Mouse (Mus musculus) forebrain, postnatal 0 days (tissue): ENCODE measurements around the gene Lrr1. TPM values are rescaled to one million over a fixed set of nuclear protein-coding genes. Genes with fewer than 3 reads are reported as not detected.
"Not testable (repeated sequence)": the region's sequence is repeated elsewhere in the genome, so short reads cannot be mapped to it uniquely, and the experiment has no call there.

Experiments used
- ATAC-seq: fragments of 200-750 bp; cut with Nextera tagmentation; 2 replicates; pipeline ENCODE4 v1.8.0; 2017; ENCODE audit warnings: mild to moderate bottlenecking, moderate library complexity
- DNase-seq: peaks from one replicate; pipeline ENCODE4 v3.0.0-alpha.2; 2015
- H3K27ac ChIP-seq: fragments of 300-500 bp; sonication (generic); 2 replicates; pipeline ENCODE4 v1.5.1; 2014; ENCODE audit warnings: low read depth, mild to moderate bottlenecking, antibody characterized with exemption, low read length, moderate library complexity, mixed read lengths
- H3K27me3 ChIP-seq: fragments of 300-500 bp; sonication (generic); 2 replicates; pipeline ENCODE4 v1.6.1; 2014; ENCODE audit warnings: mild to moderate bottlenecking, low read length, mixed read lengths; ENCODE audit not compliant: insufficient read depth
- H3K36me3 ChIP-seq: fragments of 300-500 bp; sonication (generic); 2 replicates; pipeline ENCODE4 v1.6.1; 2014; ENCODE audit warnings: mild to moderate bottlenecking, moderate library complexity; ENCODE audit not compliant: insufficient read depth
- H3K4me1 ChIP-seq: fragments of 300-500 bp; sonication (generic); 2 replicates; pipeline ENCODE4 v1.6.1; 2014; ENCODE audit warnings: antibody characterized with exemption; ENCODE audit not compliant: insufficient read depth
- H3K4me2 ChIP-seq: fragments of 300-500 bp; sonication (generic); 2 replicates; pipeline ENCODE4 v1.6.1; 2014; ENCODE audit warnings: low read depth, mild to moderate bottlenecking, moderate library complexity
- H3K4me3 ChIP-seq: fragments of 300-500 bp; sonication (generic); 2 replicates; pipeline ENCODE4 v1.5.1; 2014; ENCODE audit warnings: low read depth, low read length, mixed read lengths
- H3K9ac ChIP-seq: fragments of 300-500 bp; sonication (generic); 2 replicates; pipeline ENCODE4 v1.6.1; 2014; ENCODE audit warnings: mild to moderate bottlenecking
- H3K9me3 ChIP-seq: fragments of 300-500 bp; sonication (generic); 2 replicates; pipeline ENCODE4 v1.6.1; 2016; ENCODE audit warnings: low read length
- CTCF ChIP-seq: sonication (generic); IDR thresholded peaks from 2 replicates; pipeline ENCODE4 v1.5.1; 2016; ENCODE audit warnings: antibody characterized with exemption, control low read depth, low read depth
- WGBS: fragments of 180-500 bp; shearing (Covaris S2); extraction: QIAGEN DNeasy Blood & Tissue Kit; methylation state at CpG from one replicate; pipeline ENCODE4 v1.1.7; 2014; 5-methylcytosine and 5-hydroxymethylcytosine counted together
- polyA plus RNA-seq: library from polyadenylated mRNA; unstranded; fragments of >200 nt; fragmentation: Nextera tagmentation; extraction: Ambion mirVana; gene quantifications from 2 replicates; pipeline ENCODE4 v1.2.1, GENCODE M21; 2015
- total RNA-seq: library from RNA; depleted of rRNA; stranded (reverse); fragments of >200 nt; gene quantifications from 2 replicates; pipeline ENCODE4 v1.2.3, GENCODE M21; 2014

The Lrr1 gene
- total and polyA plus RNA-seq, 2 experiments from 2014 or later = 0.71 to 2.3 TPM

DNA sequence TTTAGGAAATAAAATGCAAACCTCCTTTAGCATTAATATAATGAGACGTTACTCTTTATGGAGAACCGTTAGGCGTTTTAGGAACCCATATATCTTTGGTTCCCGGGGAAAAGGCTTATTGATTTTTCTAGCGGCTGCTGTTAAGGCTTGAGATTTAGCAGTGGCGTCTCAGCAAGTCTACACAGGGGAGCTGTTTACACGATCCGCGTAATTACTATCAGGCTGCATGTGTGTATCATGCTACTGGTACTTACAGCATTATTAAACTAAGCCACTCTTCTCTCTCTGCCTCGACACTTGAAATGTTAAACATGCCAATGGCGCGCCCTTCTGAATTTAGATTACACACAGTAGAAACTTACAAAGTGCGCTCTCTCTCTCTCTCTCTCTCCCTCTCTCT lies 18.6 kb upstream of the Lrr1 start:
- Histone ChIP-seq H3K27ac (no peak overlapping the region), H3K9ac (no peak overlapping the region), H3K4me3 (no peak overlapping the region), H3K4me1 (no peaks in the 10 kb centered on the region), H3K36me3 (no peaks in the 10 kb centered on the region), H3K9me3 (no peaks in the 10 kb centered on the region), H3K27me3 (no peaks in the 10 kb centered on the region), H3K4me2 (no peak overlapping the region)
- ATAC-seq = no peak
- TF ChIP-seq CTCF = no peak
- no peak for DNase-seq
- WGBS = 88% methylated on average over 13 of the region's 13 CpGs

- Histone ChIP-seq H3K27me3 (no peaks in the 10 kb centered on the region), H3K27ac (no peak overlapping the region), H3K4me1 (peaks cover 5% of the 10 kb centered on the region; the same call in 1 of the 2 replicates), H3K9me3 (no peaks in the 10 kb centered on the region), H3K36me3 (peaks cover 14% of the 10 kb centered on the region; the same call in 1 of the 2 replicates), H3K4me3 (no peak overlapping the region), H3K9ac (no peak overlapping the region), H3K4me2 (no peak overlapping the region)
- no peak for ATAC-seq
- WGBS = 80% methylated on average over 2 of the region's 2 CpGs
- no peak for TF ChIP-seq CTCF
- no peak for DNase-seq
Measured at GRCm38 (mm10) chr12:69155923-69156322, 12.7 kb upstream of the Lrr1 start.

DNA sequence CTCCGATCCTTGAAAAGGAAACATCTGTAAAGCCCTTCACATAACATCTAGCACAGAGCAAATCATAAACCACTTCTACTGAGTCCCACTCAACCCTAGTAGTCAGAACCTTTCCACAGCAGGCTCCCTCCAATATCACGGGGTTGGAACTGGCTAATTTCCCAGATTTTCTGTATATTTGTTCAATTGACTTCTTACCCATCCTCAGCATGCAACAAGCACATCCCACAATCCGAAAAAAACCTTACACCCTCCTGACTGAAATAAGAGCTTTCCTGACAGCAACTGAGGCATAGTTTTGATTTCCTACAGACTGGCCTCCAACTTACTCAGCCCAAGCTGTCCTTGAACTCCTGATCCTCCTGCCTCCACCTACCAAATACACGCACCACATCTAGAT lies 12.2 kb upstream of the Lrr1 start:
- Histone ChIP-seq H3K9ac (no peak overlapping the region), H3K27me3 (no peaks in the 10 kb centered on the region), H3K4me3 (no peak overlapping the region), H3K9me3 (no peaks in the 10 kb centered on the region), H3K4me2 (no peak overlapping the region), H3K4me1 (peaks cover 5% of the 10 kb centered on the region; the same call in 1 of the 2 replicates), H3K36me3 (peaks cover 14% of the 10 kb centered on the region; the same call in 1 of the 2 replicates), H3K27ac (no peak overlapping the region)
- no peak for TF ChIP-seq CTCF
- no peak for DNase-seq
- no peak for ATAC-seq
- WGBS = 89% methylated on average over 4 of the region's 4 CpGs

- no peak for TF ChIP-seq CTCF
- WGBS = 97% methylated on average over 2 of the region's 2 CpGs
- Histone ChIP-seq H3K9me3 (no peaks in the 10 kb centered on the region), H3K36me3 (peaks cover 14% of the 10 kb centered on the region; the same call in 1 of the 2 replicates), H3K9ac (no peak overlapping the region), H3K4me3 (no peak overlapping the region), H3K27me3 (no peaks in the 10 kb centered on the region), H3K27ac (no peak overlapping the region), H3K4me1 (peaks cover 5% of the 10 kb centered on the region; the same call in 1 of the 2 replicates), H3K4me2 (no peak overlapping the region)
- DNase-seq = no peak
- ATAC-seq = no peak
Measured at GRCm38 (mm10) chr12:69157107-69157506, 11.5 kb upstream of the Lrr1 start.

DNA sequence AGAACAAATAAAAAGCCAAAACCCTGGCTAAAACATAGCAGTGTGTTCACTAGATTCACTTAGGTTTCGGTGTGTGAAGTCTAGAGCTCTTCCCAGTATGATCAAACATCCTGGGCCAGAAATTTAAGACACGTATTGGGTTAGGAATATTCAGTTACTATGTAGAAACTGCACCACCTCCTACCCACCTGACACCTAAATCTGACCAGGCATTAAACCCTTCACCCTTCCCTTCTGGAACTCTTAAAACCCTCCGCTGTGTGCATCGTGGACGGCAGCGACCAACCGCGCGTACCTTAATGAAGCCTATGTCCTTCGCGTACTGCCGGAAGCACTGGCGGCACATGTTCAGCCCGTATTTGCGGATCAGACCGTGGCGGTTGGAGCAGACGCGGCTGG lies 10.2 kb upstream of the Lrr1 start:
- peak overlapping the region; percentile 96 for H3K27ac ChIP-seq
- no peak for DNase-seq
- WGBS = 2% methylated on average over 19 of the region's 19 CpGs

DNA sequence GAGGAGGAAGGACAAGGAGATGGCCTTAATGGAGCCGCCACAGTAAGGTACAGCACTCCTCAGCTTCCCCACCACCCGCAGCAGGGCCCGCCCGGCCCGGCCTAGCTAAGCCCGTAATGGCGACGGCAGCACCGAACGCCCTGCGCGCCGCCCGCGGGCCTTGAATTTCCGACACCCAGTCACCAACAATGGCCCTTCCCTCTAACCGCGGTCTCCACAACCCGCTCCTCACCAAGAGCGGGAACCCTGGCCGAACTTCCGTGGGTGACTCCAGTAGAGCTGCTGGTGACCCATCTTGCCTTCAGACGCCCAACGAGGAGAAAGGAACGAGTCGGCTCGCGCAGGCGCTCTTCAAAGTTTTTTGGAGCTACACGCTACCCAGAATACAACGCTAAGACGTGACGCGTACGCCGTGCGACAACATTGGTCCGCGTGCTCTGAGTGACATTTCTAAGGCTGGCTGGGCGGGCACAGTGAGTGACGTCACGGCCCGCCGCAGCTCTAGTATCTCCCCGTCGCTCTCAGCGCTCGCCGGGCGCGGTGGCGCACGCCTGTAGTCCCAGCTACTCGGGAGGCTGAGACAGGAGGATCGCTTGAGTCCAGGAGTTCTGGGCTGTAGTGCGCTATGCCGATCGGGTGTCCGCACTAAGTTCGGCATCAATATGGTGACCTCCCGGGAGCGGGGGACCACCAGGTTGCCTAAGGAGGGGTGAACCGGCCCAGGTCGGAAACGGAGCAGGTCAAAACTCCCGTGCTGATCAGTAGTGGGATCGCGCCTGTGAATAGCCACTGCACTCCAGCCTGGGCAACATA lies 9.6 kb upstream of the Lrr1 start, which contains the start of gene Rps29:
Rps29 (minus strand) TSS at position 422 of the 813 bp plus-strand sequence.
- under 1% methylated on average over 57 of the region's 68 CpGs for WGBS
- DNase-seq = peak; percentile 100

More for the DNA sequence above, 10.2 kb upstream of the Lrr1 start:
- Histone ChIP-seq H3K27me3 (no peaks in the 10 kb centered on the region), H3K36me3 (peaks cover 14% of the 10 kb centered on the region; the same call in 1 of the 2 replicates), H3K4me1 (peaks cover 5% of the 10 kb centered on the region; the same call in 1 of the 2 replicates), H3K9me3 (no peaks in the 10 kb centered on the region), H3K4me3 (peak overlapping the region; percentile 65), H3K9ac (peak overlapping the region; percentile 86), H3K4me2 (peak overlapping the region; percentile 55)
- ATAC-seq = no peak
- no peak for TF ChIP-seq CTCF

GRCm38 (mm10) chr12:69159578-69159940 lies 9.1 kb upstream of the Lrr1 start:
- Histone ChIP-seq H3K9ac (no peak overlapping the region), H3K4me2 (peak overlapping the region; percentile 29; the same call in 1 of the 2 replicates), H3K27me3 (no peaks in the 10 kb centered on the region), H3K9me3 (no peaks in the 10 kb centered on the region), H3K36me3 (peaks cover 14% of the 10 kb centered on the region; the same call in 1 of the 2 replicates), H3K27ac (peak overlapping the region; percentile 50; the same call in 1 of the 2 replicates), H3K4me3 (peak overlapping the region; percentile 65), H3K4me1 (peaks cover 5% of the 10 kb centered on the region; the same call in 1 of the 2 replicates)
- WGBS = 4% methylated on average over 9 of the region's 9 CpGs
- peak; percentile 83 for TF ChIP-seq CTCF
- peak; percentile 91 for DNase-seq
- ATAC-seq = no peak

More for the DNA sequence above, 9.6 kb upstream of the Lrr1 start, which contains the start of gene Rps29:
- Histone ChIP-seq H3K9ac (peak within 1 kb of the TSS; percentile 86), H3K4me3 (peak within 1 kb of the TSS; percentile 65), H3K36me3 (peaks cover 14% of the 10 kb centered on the region; the same call in 1 of the 2 replicates), H3K27ac (peak within 1 kb of the TSS; percentile 96), H3K4me2 (peak within 1 kb of the TSS; percentile 55)
- not testable (repeated sequence) for H3K4me1 ChIP-seq, H3K27me3 ChIP-seq, H3K9me3 ChIP-seq
- ATAC-seq = peak; percentile 99

DNA sequence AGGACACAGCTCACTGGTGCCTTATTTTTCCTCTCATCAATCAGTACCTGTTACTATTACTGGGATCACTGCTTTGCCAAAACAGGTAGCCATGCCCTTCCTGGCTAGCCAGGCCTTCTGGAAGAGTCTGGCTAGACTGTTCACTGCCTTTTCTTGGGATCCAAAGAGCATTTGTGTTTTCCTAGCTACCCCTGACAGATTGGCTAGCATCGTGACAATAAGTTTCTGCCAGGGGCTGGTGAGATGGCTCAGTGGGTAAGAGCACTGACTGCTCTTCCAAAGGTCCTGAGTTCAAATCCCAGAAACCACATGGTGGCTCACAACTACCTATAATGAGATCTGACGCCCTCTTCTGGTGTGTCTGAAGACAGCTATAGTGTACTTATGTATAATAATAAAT lies 7.9 kb upstream of the Lrr1 start:
- not testable (repeated sequence) for H3K4me2 ChIP-seq, H3K4me3 ChIP-seq, H3K9ac ChIP-seq, H3K9me3 ChIP-seq, ATAC-seq, H3K27me3 ChIP-seq, DNase-seq, H3K27ac ChIP-seq, H3K4me1 ChIP-seq
- WGBS = 80% methylated on average over 2 of the region's 2 CpGs
- peaks cover 14% of the 10 kb centered on the region; the same call in 1 of the 2 replicates for H3K36me3 ChIP-seq

DNA sequence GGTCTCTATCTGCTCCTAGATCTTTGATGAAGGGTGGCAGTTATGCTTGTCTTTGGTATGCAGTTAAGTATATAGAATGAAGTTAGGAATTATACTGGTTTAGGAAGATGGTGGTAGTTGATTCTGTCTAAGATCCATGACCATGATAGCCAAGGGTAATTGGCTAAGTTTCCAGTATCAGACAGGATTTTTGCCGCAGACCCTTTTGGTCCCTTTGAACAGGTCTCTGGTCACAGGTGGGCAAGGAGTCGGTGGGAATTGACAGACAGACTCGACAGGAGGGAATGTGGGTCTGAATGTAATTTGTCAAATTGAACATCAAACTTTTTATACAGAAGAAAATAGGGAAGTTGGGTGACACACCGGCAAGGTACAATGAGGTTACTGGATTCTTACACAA lies 5.0 kb upstream of the Lrr1 start:
- not testable (repeated sequence) for H3K4me1 ChIP-seq, H3K9ac ChIP-seq, H3K36me3 ChIP-seq, H3K4me2 ChIP-seq, H3K9me3 ChIP-seq, H3K27ac ChIP-seq, ATAC-seq, H3K4me3 ChIP-seq, H3K27me3 ChIP-seq, DNase-seq
- WGBS = 84% methylated on average over 4 of the region's 4 CpGs
